Mouse (Mus musculus) MEL (cell line): Measurements from ENCODE around the gene Smap1. TPM values are rescaled to one million over a fixed set of nuclear protein-coding genes. Genes with fewer than 3 reads are reported as not detected.
A peak's percentile ranks its signal among the peaks of the same experiment; 100 is the strongest.

Experiments used
- DNase-seq: peaks from one replicate; pipeline ENCODE4 v3.0.0; 2011; ENCODE audit warnings: low read depth, low spot score
- H3K27ac ChIP-seq: 2 replicates; pipeline ENCODE4 v1.5.1; 2012; ENCODE audit warnings: low read depth, mild to moderate bottlenecking, control low read depth, low read length, moderate library complexity; ENCODE audit not compliant: control insufficient read depth
- H3K27me3 ChIP-seq, 2 experiments: fragments of 150-350 bp in 1 of 2; sonication (generic) in 1 of 2; 2 replicates each; pipeline ENCODE4 v1.6.1; 2012; ENCODE audit warnings: low read length in 2 of 2, mild to moderate bottlenecking in 2 of 2, improper control_type of control experiment in 1 of 2, moderate library complexity in 1 of 2; ENCODE audit not compliant: insufficient read depth in 2 of 2, control insufficient read depth in 1 of 2
- H3K36me3 ChIP-seq, 2 experiments: 2 replicates each; pipeline ENCODE4 v1.6.1; 2012 to 2014; ENCODE audit warnings: low read length in 2 of 2, improper control_type of control experiment in 1 of 2, inconsistent platforms in 1 of 2, mild to moderate bottlenecking in 1 of 2; ENCODE audit not compliant: insufficient read depth in 2 of 2, control insufficient read depth in 1 of 2
- H3K4me1 ChIP-seq, 2 experiments: fragments of 150-350 bp in 1 of 2; sonication (generic) in 1 of 2; 2 replicates each; pipeline ENCODE4 v1.6.1; 2012; ENCODE audit warnings: low read length in 2 of 2, improper control_type of control experiment in 1 of 2, mild to moderate bottlenecking in 1 of 2; ENCODE audit not compliant: insufficient read depth in 2 of 2, control insufficient read depth in 1 of 2
- H3K4me3 ChIP-seq, 2 experiments: fragments of 150-350 bp in 1 of 2; sonication (generic) in 1 of 2; 2 replicates each; pipeline ENCODE4 v1.5.1; 2012; ENCODE audit warnings: low read depth in 2 of 2, low read length in 2 of 2, mild to moderate bottlenecking in 2 of 2, moderate library complexity in 2 of 2, control low read depth in 1 of 2, improper control_type of control experiment in 1 of 2; ENCODE audit not compliant: control insufficient read depth in 1 of 2, insufficient read depth in 1 of 2
- H3K79me2 ChIP-seq: 2 replicates; pipeline ENCODE4 v1.6.1; 2012; ENCODE audit warnings: mild to moderate bottlenecking, low read length, moderate library complexity; ENCODE audit not compliant: control insufficient read depth, poor library complexity, insufficient read depth
- H3K9ac ChIP-seq: 2 replicates; pipeline ENCODE4 v1.6.1; 2012; ENCODE audit warnings: low read depth, mild to moderate bottlenecking, control low read depth, low read length, moderate library complexity; ENCODE audit not compliant: control insufficient read depth, poor library complexity, severe bottlenecking
- H3K9me3 ChIP-seq: fragments of 150-350 bp; sonication (generic); replicated peaks from 2 replicates; pipeline ENCODE4 v1.6.1; 2012; ENCODE audit warnings: mild to moderate bottlenecking, low read length, improper control_type of control experiment, moderate library complexity; ENCODE audit not compliant: insufficient read depth
- CHD1 ChIP-seq: IDR thresholded peaks from 2 replicates; pipeline ENCODE4 v1.6.1; 2012; ENCODE audit warnings: low read depth, mild to moderate bottlenecking, inconsistent platforms, low read length, improper control_type of control experiment
- CHD2 ChIP-seq: IDR thresholded peaks from 2 replicates; pipeline ENCODE4 v1.6.1; 2011; ENCODE audit warnings: low read length, improper control_type of control experiment
- CTCF ChIP-seq, 3 experiments: IDR thresholded peaks in 2 of 3; conservative IDR thresholded peaks in 1 of 3; 2 replicates each; pipeline ENCODE4 v1.5.1; 2011 to 2012; ENCODE audit warnings: low read length in 3 of 3, low read depth in 2 of 3, mild to moderate bottlenecking in 2 of 3, improper control_type of control experiment in 1 of 3, inconsistent platforms in 1 of 3, mixed read lengths in 1 of 3, moderate library complexity in 1 of 3; ENCODE audit not compliant: control insufficient read depth in 1 of 3, insufficient read depth in 1 of 3, poor library complexity in 1 of 3, severe bottlenecking in 1 of 3
- E2F4 ChIP-seq: IDR thresholded peaks from 2 replicates; pipeline ENCODE4 v1.6.1; 2011; ENCODE audit warnings: low read depth, low read length, improper control_type of control experiment, borderline replicate concordance
- ELF1 ChIP-seq: IDR thresholded peaks from 2 replicates; pipeline ENCODE4 v1.6.1; 2014; ENCODE audit warnings: low read depth, mild to moderate bottlenecking, inconsistent platforms, low read length, improper control_type of control experiment, moderate library complexity
- EP300 ChIP-seq, 2 experiments: IDR thresholded peaks; 2 replicates each; pipeline ENCODE4 v1.6.1; 2011; ENCODE audit warnings: improper control_type of control experiment in 2 of 2, low read length in 2 of 2, low read depth in 1 of 2, mild to moderate bottlenecking in 1 of 2
- ETS1 ChIP-seq: IDR thresholded peaks from 2 replicates; pipeline ENCODE4 v1.6.1; 2012; ENCODE audit warnings: low read depth, mild to moderate bottlenecking, inconsistent platforms, low read length, improper control_type of control experiment, moderate library complexity
- GABPA ChIP-seq: IDR thresholded peaks from 2 replicates; pipeline ENCODE4 v1.6.1; 2012; ENCODE audit warnings: low read depth, mild to moderate bottlenecking, inconsistent platforms, low read length, improper control_type of control experiment, moderate library complexity
- GATA1 ChIP-seq: IDR thresholded peaks from 2 replicates; pipeline ENCODE4 v1.6.1; 2011; ENCODE audit warnings: low read depth, low read length, improper control_type of control experiment
- HCFC1 ChIP-seq: IDR thresholded peaks from 2 replicates; pipeline ENCODE4 v1.6.1; 2012; ENCODE audit warnings: low read depth, mild to moderate bottlenecking, inconsistent platforms, low read length, improper control_type of control experiment, moderate library complexity
- JUND ChIP-seq: IDR thresholded peaks from 2 replicates; pipeline ENCODE4 v1.6.1; 2011; ENCODE audit warnings: low read depth, mild to moderate bottlenecking, improper control_type of control experiment, low read length
- KAT2A ChIP-seq: conservative IDR thresholded peaks from 2 replicates; pipeline ENCODE4 v1.6.1; 2012; ENCODE audit warnings: low read depth, low read length, improper control_type of control experiment, inconsistent platforms
- MAFK ChIP-seq: IDR thresholded peaks from 2 replicates; pipeline ENCODE4 v1.6.1; 2011; ENCODE audit warnings: low read depth, mild to moderate bottlenecking, low read length, improper control_type of control experiment, borderline replicate concordance
- MAX ChIP-seq: IDR thresholded peaks from 2 replicates; pipeline ENCODE4 v1.6.1; 2011; ENCODE audit warnings: low read length, improper control_type of control experiment
- MAZ ChIP-seq: IDR thresholded peaks from 2 replicates; pipeline ENCODE4 v1.6.1; 2012; ENCODE audit warnings: low read depth, mild to moderate bottlenecking, inconsistent platforms, low read length, improper control_type of control experiment
- MEF2A ChIP-seq: IDR thresholded peaks from 2 replicates; pipeline ENCODE4 v1.6.1; 2014; ENCODE audit warnings: low read depth, mild to moderate bottlenecking, inconsistent platforms, low read length, improper control_type of control experiment; ENCODE audit not compliant: poor library complexity, insufficient replicate concordance, severe bottlenecking; ENCODE audit errors: extremely low read depth
- MXI1 ChIP-seq: IDR thresholded peaks from 2 replicates; pipeline ENCODE4 v1.6.1; 2011; ENCODE audit warnings: mild to moderate bottlenecking, low read depth, low read length, improper control_type of control experiment
- MYB ChIP-seq: IDR thresholded peaks from 2 replicates; pipeline ENCODE4 v1.6.1; 2011; ENCODE audit warnings: mild to moderate bottlenecking, low read depth, low read length, improper control_type of control experiment
- MYC ChIP-seq: IDR thresholded peaks from 2 replicates; pipeline ENCODE4 v1.6.1; 2011; ENCODE audit warnings: low read depth, mild to moderate bottlenecking, low read length, improper control_type of control experiment, moderate library complexity
- NELFE ChIP-seq: IDR thresholded peaks from 2 replicates; pipeline ENCODE4 v1.6.1; 2011; ENCODE audit warnings: low read depth, low read length, improper control_type of control experiment
- NRF1 ChIP-seq: IDR thresholded peaks from 2 replicates; pipeline ENCODE4 v1.6.1; 2014; ENCODE audit warnings: low read depth, mild to moderate bottlenecking, inconsistent platforms, low read length, improper control_type of control experiment, moderate library complexity; ENCODE audit not compliant: poor library complexity, insufficient read depth, severe bottlenecking
- POLR2A ChIP-seq, 2 experiments: IDR thresholded peaks; 2 replicates each; pipeline ENCODE4 v1.6.1; 2011 to 2012; ENCODE audit warnings: low read length in 2 of 2, mild to moderate bottlenecking in 2 of 2, control low read depth in 1 of 2, improper control_type of control experiment in 1 of 2, low read depth in 1 of 2, moderate library complexity in 1 of 2; ENCODE audit not compliant: control insufficient read depth in 1 of 2, insufficient read depth in 1 of 2, poor library complexity in 1 of 2
- POLR2AphosphoS5 ChIP-seq: IDR thresholded peaks from 2 replicates; pipeline ENCODE4 v1.6.1; 2012; ENCODE audit warnings: low read depth, borderline replicate concordance, mild to moderate bottlenecking, inconsistent platforms, low read length, moderate library complexity, mixed read lengths
- RCOR1 ChIP-seq: IDR thresholded peaks from 2 replicates; pipeline ENCODE4 v1.6.1; 2012; ENCODE audit warnings: low read depth, mild to moderate bottlenecking, inconsistent platforms, low read length, improper control_type of control experiment
- SIN3A ChIP-seq: IDR thresholded peaks from 2 replicates; pipeline ENCODE4 v1.6.1; 2012; ENCODE audit warnings: low read length, improper control_type of control experiment, inconsistent platforms
- SMC3 ChIP-seq: IDR thresholded peaks from 2 replicates; pipeline ENCODE4 v1.6.1; 2011; ENCODE audit warnings: low read depth, low read length, improper control_type of control experiment
- TAL1 ChIP-seq: IDR thresholded peaks from 2 replicates; pipeline ENCODE4 v1.6.1; 2012; ENCODE audit warnings: mild to moderate bottlenecking, inconsistent platforms, low read length, moderate library complexity, mixed read lengths
- TBP ChIP-seq: IDR thresholded peaks from 2 replicates; pipeline ENCODE4 v1.8.0; 2011; ENCODE audit warnings: low read depth, low read length, improper control_type of control experiment
- TCF12 ChIP-seq: IDR thresholded peaks from 2 replicates; pipeline ENCODE4 v1.6.1; 2014; ENCODE audit warnings: low read depth, mild to moderate bottlenecking, inconsistent platforms, low read length, improper control_type of control experiment, moderate library complexity
- UBTF ChIP-seq: IDR thresholded peaks from 2 replicates; pipeline ENCODE4 v1.6.1; 2012; ENCODE audit warnings: low read depth, mild to moderate bottlenecking, inconsistent platforms, low read length, improper control_type of control experiment, moderate library complexity, borderline replicate concordance; ENCODE audit not compliant: insufficient read depth
- USF1 ChIP-seq: IDR thresholded peaks from 2 replicates; pipeline ENCODE4 v1.6.1; 2014; ENCODE audit warnings: low read depth, mild to moderate bottlenecking, inconsistent platforms, low read length, improper control_type of control experiment, moderate library complexity
- USF2 ChIP-seq, 2 experiments: IDR thresholded peaks; 2 replicates each; pipeline ENCODE4 v1.6.1; 2011 to 2012; ENCODE audit warnings: improper control_type of control experiment in 2 of 2, low read length in 2 of 2, borderline replicate concordance in 1 of 2, inconsistent platforms in 1 of 2, low read depth in 1 of 2, mild to moderate bottlenecking in 1 of 2; ENCODE audit not compliant: insufficient read depth in 1 of 2
- ZKSCAN1 ChIP-seq: IDR thresholded peaks from 2 replicates; pipeline ENCODE4 v1.6.1; 2012; ENCODE audit warnings: low read depth, mild to moderate bottlenecking, inconsistent platforms, low read length, improper control_type of control experiment, moderate library complexity
- ZMIZ1 ChIP-seq: IDR thresholded peaks from 2 replicates; pipeline ENCODE4 v1.6.1; 2012; ENCODE audit warnings: low read depth, mild to moderate bottlenecking, inconsistent platforms, low read length, improper control_type of control experiment, moderate library complexity
- ZNF384 ChIP-seq: IDR thresholded peaks from 2 replicates; pipeline ENCODE4 v1.6.1; 2012; ENCODE audit warnings: low read depth, mild to moderate bottlenecking, inconsistent platforms, low read length, improper control_type of control experiment
- polyA plus RNA-seq, 2 experiments: library from polyadenylated mRNA; stranded (reverse) in 1 of 2; unstranded in 1 of 2; fragments of >175 nt in 1 of 2; fragments of >200 nt in 1 of 2; gene quantifications; 2 replicates each; pipeline versions ENCODE4 v1.2.1 to v1.2.4; 2012; ENCODE audit warnings: low replicate concordance in 2 of 2, low read depth in 1 of 2; ENCODE audit not compliant: insufficient read length in 2 of 2, insufficient read depth in 1 of 2, missing spikeins in 1 of 2
- total RNA-seq: library from RNA; depleted of rRNA; stranded (reverse); fragments of 300-350 nt; gene quantifications from 2 replicates; pipeline ENCODE4 v1.2.3, GENCODE M21; 2012

Gene Smap1
- total and polyA plus RNA-seq, 3 experiments, result 27.2 to 128 (median 86.4) TPM

DNA sequence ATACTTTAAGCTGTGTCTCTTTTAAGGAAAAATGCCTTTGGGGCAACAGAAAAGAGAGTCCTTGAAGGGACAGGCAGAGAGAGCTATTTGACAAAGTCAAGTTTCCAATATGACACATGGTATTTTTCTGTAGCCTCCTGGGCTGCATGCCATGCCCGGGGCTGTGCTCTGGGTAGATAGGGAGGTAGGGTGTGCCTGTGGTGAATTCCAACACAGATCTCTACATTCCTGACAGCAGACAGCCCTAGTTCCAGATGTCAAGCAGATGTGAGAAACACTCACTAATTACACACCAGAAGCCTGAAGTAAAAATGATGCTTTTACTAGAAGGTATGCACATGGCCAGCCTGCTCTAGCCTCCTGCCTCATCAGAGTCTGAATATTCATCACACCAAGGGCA lies 44.1 kb upstream of the Smap1 start:
- H3K9ac ChIP-seq, result no peak overlapping the region
- H3K27ac ChIP-seq, result no peak overlapping the region
- H3K79me2 ChIP-seq, result no peaks in the 10 kb centered on the region
- no peaks in the 10 kb centered on the region; a peak in 1 of 4 replicates for H3K36me3 ChIP-seq
- H3K9me3 ChIP-seq, result no peaks in the 10 kb centered on the region
- no peaks in the 10 kb centered on the region; a peak in 1 of 4 replicates for H3K27me3 ChIP-seq
- peaks cover 0 to 8% of the 10 kb centered on the region in 2 experiments; a peak in 2 of 4 replicates for H3K4me1 ChIP-seq
- no peak overlapping the region for H3K4me3 ChIP-seq
- DNase-seq, result peak; percentile 82
- TF ChIP-seq GABPA (no peak), MAX (peak; percentile 52), SIN3A (peak; percentile 65), SMC3 (no peak), CTCF (IDR thresholded peaks at IDR 0.05 in 2 of 3, conservative IDR thresholded peaks at IDR 0.05 in 1 of 3; ENCODE audit: control insufficient read depth in 1 of 3, insufficient read depth in 1 of 3, low read depth in 2 of 3, low read length in 3 of 3, poor library complexity in 1 of 3, severe bottlenecking in 1 of 3) (no peak), ZNF384 (no peak), MAZ (no peak), CHD1 (no peak), KAT2A (no peak), UBTF (no peak), HCFC1 (no peak), EP300 (IDR thresholded peaks at IDR 0.05; ENCODE audit: low read depth in 1 of 2, low read length in 2 of 2) (peak; percentile 84 to 90), USF2 (IDR thresholded peaks at IDR 0.05; ENCODE audit: borderline replicate concordance in 1 of 2, insufficient read depth in 1 of 2, low read depth in 1 of 2, low read length in 2 of 2) (no peak), ETS1 (peak; percentile 48; the same call in 1 of the 2 replicates), ZKSCAN1 (no peak), MXI1 (peak; percentile 54), MYB (no peak), MAFK (0 out of 2 replicates have a peak, but pooled peaks have one; percentile 24), JUND (no peak), ELF1 (no peak), RCOR1 (peak; percentile 35; the same call in 1 of the 2 replicates), POLR2A (IDR thresholded peaks at IDR 0.05; ENCODE audit: control insufficient read depth in 1 of 2, insufficient read depth in 1 of 2, low read depth in 1 of 2, low read length in 2 of 2, poor library complexity in 1 of 2) (no peak), MEF2A (peak; percentile 24; the same call in 1 of the 2 replicates), TAL1 (peak; percentile 63), NELFE (no peak), POLR2AphosphoS5 (no peak), ZMIZ1 (no peak), USF1 (no peak), CHD2 (no peak), E2F4 (no peak), MYC (0 out of 2 replicates have a peak, but pooled peaks have one; percentile 70), GATA1 (peak; percentile 71), NRF1 (no peak), TCF12 (peak; percentile 81), TBP (no peak)
- TF ChIP-seq, all 39 proteins: peak for 12
